Mouse (Mus musculus) stomach, postnatal 0 days (tissue): ENCODE data around the gene Ifnar2. TPM values are rescaled to one million over a fixed set of nuclear protein-coding genes. Genes with fewer than 3 reads are reported as not detected.

ENCODE experiments used
- ATAC-seq: fragments of 200-750 bp; cut with Nextera tagmentation; 2 replicates; pipeline ENCODE4 v1.8.0; 2017; ENCODE audit not compliant: low FRiP score, low TSS enrichment
- DNase-seq: peaks from one replicate; pipeline ENCODE4 v3.0.0-alpha.2; 2016; ENCODE audit warnings: low spot score
- H3K27ac ChIP-seq: fragments of 300-500 bp; sonication (generic); replicated peaks from 2 replicates; pipeline ENCODE4 v1.5.1; 2014; ENCODE audit warnings: mild to moderate bottlenecking, control low read depth
- H3K27me3 ChIP-seq: fragments of 300-500 bp; sonication (generic); 2 replicates; pipeline ENCODE4 v1.6.1; 2014; ENCODE audit warnings: low read length; ENCODE audit not compliant: control insufficient read depth, insufficient read depth
- H3K36me3 ChIP-seq: fragments of 300-500 bp; sonication (generic); 2 replicates; pipeline ENCODE4 v1.6.1; 2014; ENCODE audit warnings: low read length, mixed read lengths; ENCODE audit not compliant: control insufficient read depth, insufficient read depth
- H3K4me1 ChIP-seq: fragments of 300-500 bp; sonication (generic); replicated peaks from 2 replicates; pipeline ENCODE4 v1.6.1; 2014; ENCODE audit warnings: antibody characterized with exemption; ENCODE audit not compliant: control insufficient read depth, insufficient read depth
- H3K4me2 ChIP-seq: fragments of 300-500 bp; sonication (generic); replicated peaks from 2 replicates; pipeline ENCODE4 v1.6.1; 2014; ENCODE audit warnings: low read depth, mild to moderate bottlenecking, control low read depth, moderate library complexity
- H3K4me3 ChIP-seq: fragments of 300-500 bp; sonication (generic); 2 replicates; pipeline ENCODE4 v1.5.1; 2014; ENCODE audit warnings: low read depth, low read length, control low read depth
- H3K9ac ChIP-seq: fragments of 300-500 bp; sonication (generic); 2 replicates; pipeline ENCODE4 v1.6.1; 2014; ENCODE audit warnings: mild to moderate bottlenecking, low read length, control low read depth, mixed read lengths
- H3K9me3 ChIP-seq: fragments of 300-500 bp; sonication (generic); 2 replicates; pipeline ENCODE4 v1.6.1; 2016; ENCODE audit warnings: low read length; ENCODE audit not compliant: control insufficient read depth
- CTCF ChIP-seq: IDR thresholded peaks from 2 replicates; pipeline ENCODE4 v1.5.1; 2016; ENCODE audit warnings: antibody characterized with exemption, low read depth, mild to moderate bottlenecking, moderate library complexity
- EP300 ChIP-seq: optimal IDR thresholded peaks from 2 replicates; pipeline ENCODE3; 2016; ENCODE audit warnings: antibody characterized with exemption
- WGBS: fragments of 180-500 bp; shearing (Covaris S2); extraction: QIAGEN DNeasy Blood & Tissue Kit; methylation state at CpG from one replicate; pipeline ENCODE4 v1.1.7; 2014; 5-methylcytosine and 5-hydroxymethylcytosine counted together
- polyA plus RNA-seq: library from polyadenylated mRNA; unstranded; fragments of >200 nt; fragmentation: Nextera tagmentation; extraction: Ambion mirVana; gene quantifications from 2 replicates; pipeline ENCODE4 v1.2.1, GENCODE M21; 2015

Gene Ifnar2
- polyA plus RNA-seq, 1 experiment from 2014 or later, result 33.4 TPM

- H3K36me3 ChIP-seq, result no peaks in the 10 kb centered on the region
- H3K4me2 ChIP-seq, result no peak overlapping the region
- H3K4me1 ChIP-seq, result peaks cover 6% of the 10 kb centered on the region
- H3K4me3 ChIP-seq, result no peak overlapping the region
- TF ChIP-seq CTCF (no peak), EP300 (no peak)
- DNase-seq (peak; percentile 81), ATAC-seq (peak; percentile 69)
- no peaks in the 10 kb centered on the region for H3K9me3 ChIP-seq
- WGBS, result 25% methylated on average over 6 of the region's 6 CpGs
- peak overlapping the region; percentile 71 for H3K27ac ChIP-seq
- no peak overlapping the region for H3K9ac ChIP-seq
- H3K27me3 ChIP-seq, result no peaks in the 10 kb centered on the region
These were observed 74.9 kb downstream of the Ifnar2 start for GRCm38 (mm10) chr16:91447512-91447900.

GRCm38 (mm10) chr16:91448088-91448487, 75.5 kb downstream of the Ifnar2 start:
- Histone ChIP-seq H3K9ac (no peak overlapping the region), H3K4me1 (peaks cover 6% of the 10 kb centered on the region), H3K4me2 (no peak overlapping the region), H3K27ac (no peak overlapping the region), H3K4me3 (no peak overlapping the region), H3K27me3 (no peaks in the 10 kb centered on the region), H3K9me3 (no peaks in the 10 kb centered on the region), H3K36me3 (no peaks in the 10 kb centered on the region)
- whole genome bisulfite sequencing, result 92% methylated on average over 5 of the region's 5 CpGs
- TF ChIP-seq EP300 (no peak), CTCF (no peak)
- ATAC-seq (no peak), DNase-seq (no peak)

- DNase-seq, result no peak
- H3K36me3 ChIP-seq, result no peaks in the 10 kb centered on the region
- WGBS, result 75% methylated on average over 7 of the region's 7 CpGs
- no peak overlapping the region for H3K27ac ChIP-seq
- H3K9me3 ChIP-seq, result no peaks in the 10 kb centered on the region
- no peaks in the 10 kb centered on the region for H3K27me3 ChIP-seq
- H3K4me2 ChIP-seq, result no peak overlapping the region
- TF ChIP-seq CTCF (no peak), EP300 (no peak)
- H3K4me1 ChIP-seq, result peaks cover 6% of the 10 kb centered on the region
- no peak for ATAC-seq
- H3K4me3 ChIP-seq, result no peak overlapping the region
- no peak overlapping the region for H3K9ac ChIP-seq
These were observed 76.3 kb downstream of the Ifnar2 start for GRCm38 (mm10) chr16:91448895-91449294.

- Histone ChIP-seq H3K27me3 (no peaks in the 10 kb centered on the region), H3K4me1 (peaks cover 6% of the 10 kb centered on the region), H3K27ac (no peak overlapping the region), H3K4me3 (no peak overlapping the region), H3K36me3 (no peaks in the 10 kb centered on the region), H3K4me2 (no peak overlapping the region), H3K9ac (no peak overlapping the region), H3K9me3 (no peaks in the 10 kb centered on the region)
- TF ChIP-seq EP300 (no peak), CTCF (peak; percentile 26)
- ATAC-seq (no peak), DNase-seq (no peak)
- 71% methylated on average over 12 of the region's 12 CpGs for WGBS
These were observed 77.8 kb downstream of the Ifnar2 start for GRCm38 (mm10) chr16:91450137-91451064.

- H3K9ac ChIP-seq, result no peak overlapping the region
- TF ChIP-seq EP300, result no peak
- TF ChIP-seq CTCF, result no peak
- peak overlapping the region; percentile 56 for H3K27ac ChIP-seq
- H3K9me3 ChIP-seq, result no peaks in the 10 kb centered on the region
- ATAC-seq (no peak), DNase-seq (no peak)
- no peaks in the 10 kb centered on the region for H3K36me3 ChIP-seq
- H3K4me3 ChIP-seq, result no peak overlapping the region
- H3K4me2 ChIP-seq, result no peak overlapping the region
- 79% methylated on average over 2 of the region's 2 CpGs for WGBS
- peaks cover 6% of the 10 kb centered on the region for H3K4me1 ChIP-seq
- H3K27me3 ChIP-seq, result no peaks in the 10 kb centered on the region
These were observed 79.4 kb downstream of the Ifnar2 start for GRCm38 (mm10) chr16:91451949-91452348.

GRCm38 (mm10) chr16:91452363-91452896, 79.8 kb downstream of the Ifnar2 start:
- H3K4me1 ChIP-seq, result peaks cover 3% of the 10 kb centered on the region
- peak overlapping the region; percentile 56; the same call in 1 of the 2 replicates for H3K27ac ChIP-seq
- no peak overlapping the region for H3K4me3 ChIP-seq
- ATAC-seq, result peak; percentile 94
- 13% methylated on average over 6 of the region's 6 CpGs for WGBS
- H3K27me3 ChIP-seq, result no peaks in the 10 kb centered on the region
- H3K9me3 ChIP-seq, result no peaks in the 10 kb centered on the region
- H3K9ac ChIP-seq, result no peak overlapping the region
- no peaks in the 10 kb centered on the region for H3K36me3 ChIP-seq
- H3K4me2 ChIP-seq, result no peak overlapping the region
- DNase-seq, result peak; percentile 66
- TF ChIP-seq EP300, result peak; percentile 82
- TF ChIP-seq CTCF, result peak; percentile 30

Other genes starting within 250 kb of the Ifnar2 start
- gene Olig2, start 147.3 kb upstream of the Ifnar2 start, polyA plus RNA-seq, result not detected in 2 replicates
- gene Olig1, start 103.0 kb upstream of the Ifnar2 start, polyA plus RNA-seq, result 0.04 and 0.06 TPM in 2 replicates
- gene Gm21970, start 18.9 kb downstream of the Ifnar2 start, polyA plus RNA-seq, result not detected in 2 replicates
- 52.3 and 55.4 TPM in 2 replicates for gene Il10rb, start 33.4 kb downstream of the Ifnar2 start, polyA plus RNA-seq
- gene Ifnar1, start 112.5 kb downstream of the Ifnar2 start, polyA plus RNA-seq, result 18.3 and 19.2 TPM in 2 replicates
- 54.9 and 57.8 TPM in 2 replicates for gene Ifngr2, start 174.3 kb downstream of the Ifnar2 start, polyA plus RNA-seq
- gene Tmem50b, start 225.0 kb downstream of the Ifnar2 start, polyA plus RNA-seq, result 60.8 and 64.6 TPM in 2 replicates
- gene Dnajc28, start 246.2 kb downstream of the Ifnar2 start, polyA plus RNA-seq, result 1.1 and 1.4 TPM in 2 replicates